Mouse (Mus musculus): ENCODE measurements around the gene 4930404N11Rik. TPM values are rescaled to one million over a fixed set of nuclear protein-coding genes. Genes with fewer than 3 reads are reported as not detected.

The 4930404N11Rik gene
- polyA plus RNA-seq, 1 experiment from 2014 or later: 3.0 TPM

DNA sequence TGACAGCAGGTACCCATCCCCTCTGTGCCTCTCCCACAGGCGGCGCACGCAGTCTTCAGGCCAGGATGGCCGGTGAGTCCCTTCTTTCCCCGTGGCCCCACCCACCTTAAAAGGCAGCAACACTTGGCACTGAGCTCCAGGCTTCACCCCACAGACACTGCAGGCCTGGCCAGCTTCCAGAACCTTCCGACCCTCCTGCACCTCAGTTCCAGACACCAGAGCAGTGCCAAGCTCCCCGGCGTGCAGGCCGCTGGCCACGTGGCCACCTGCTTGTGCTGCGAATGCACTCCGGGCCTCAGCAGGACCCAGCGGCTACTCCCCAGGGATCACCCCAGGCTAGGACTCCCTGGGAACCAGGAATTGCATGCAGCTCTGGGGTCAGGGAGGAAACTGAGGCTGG is 52.0 kb downstream of the 4930404N11Rik start:
- no peak for DNase-seq (ENCODE audit: low spot score)

Small RNA genes within 50 kb of the gene (microRNA-seq; reads per million reads assigned to microRNA genes)
- not detected for gene Mir6913 (ENCODE audit: borderline number of aligned reads)

Other genes starting within 250 kb of the 4930404N11Rik start
- 34.5 and 44.9 TPM in 2 replicates for gene Zbtb7a, start 230.6 kb downstream of the 4930404N11Rik start, polyA plus RNA-seq (2015; fragmentation: Nextera tagmentation; extraction: Ambion mirVana)
- gene Pias4, start 197.9 kb downstream of the 4930404N11Rik start, polyA plus RNA-seq (2015; fragmentation: Nextera tagmentation; extraction: Ambion mirVana): 37.3 and 39.0 TPM in 2 replicates
- gene Eef2, start 189.2 kb downstream of the 4930404N11Rik start, polyA plus RNA-seq (2015; fragmentation: Nextera tagmentation; extraction: Ambion mirVana): 612 and 638 TPM in 2 replicates
- 47.8 and 54.1 TPM in 2 replicates for gene Dapk3, start 182.8 kb downstream of the 4930404N11Rik start, polyA plus RNA-seq (2015; fragmentation: Nextera tagmentation; extraction: Ambion mirVana)
- not detected in 2 replicates for gene 4930442H23Rik, start 182.0 kb downstream of the 4930404N11Rik start, polyA plus RNA-seq (2015; fragmentation: Nextera tagmentation; extraction: Ambion mirVana)
- 0.08 TPM in 1 of 2 replicates, not detected in the other for gene Nmrk2, start 163.8 kb downstream of the 4930404N11Rik start, polyA plus RNA-seq (2015; fragmentation: Nextera tagmentation; extraction: Ambion mirVana)
- 0.62 and 0.70 TPM in 2 replicates for gene Atcay, start 135.0 kb downstream of the 4930404N11Rik start, polyA plus RNA-seq (2015; fragmentation: Nextera tagmentation; extraction: Ambion mirVana)
- 0.81 and 1.7 TPM in 2 replicates for gene Zfr2, start 132.7 kb downstream of the 4930404N11Rik start, polyA plus RNA-seq (2015; fragmentation: Nextera tagmentation; extraction: Ambion mirVana)
- 17.7 and 19.3 TPM in 2 replicates for gene Matk, start 112.9 kb downstream of the 4930404N11Rik start, polyA plus RNA-seq (2015; fragmentation: Nextera tagmentation; extraction: Ambion mirVana)
- gene Mrpl54, start 98.9 kb downstream of the 4930404N11Rik start, polyA plus RNA-seq (2015; fragmentation: Nextera tagmentation; extraction: Ambion mirVana): 216 and 225 TPM in 2 replicates
- gene Apba3, start 98.9 kb downstream of the 4930404N11Rik start, polyA plus RNA-seq (2015; fragmentation: Nextera tagmentation; extraction: Ambion mirVana): 34.8 and 38.7 TPM in 2 replicates
- gene Tjp3, start 74.2 kb downstream of the 4930404N11Rik start, polyA plus RNA-seq (2015; fragmentation: Nextera tagmentation; extraction: Ambion mirVana): 7.8 and 9.3 TPM in 2 replicates
- gene Pip5k1c, start 72.9 kb downstream of the 4930404N11Rik start, polyA plus RNA-seq (2015; fragmentation: Nextera tagmentation; extraction: Ambion mirVana): 36.9 and 38.6 TPM in 2 replicates
- gene Cactin, start 44.7 kb downstream of the 4930404N11Rik start, polyA plus RNA-seq (2015; fragmentation: Nextera tagmentation; extraction: Ambion mirVana): 41.3 and 45.8 TPM in 2 replicates
- 97.5 and 103 TPM in 2 replicates for gene Tbxa2r, start 37.1 kb downstream of the 4930404N11Rik start, polyA plus RNA-seq (2015; fragmentation: Nextera tagmentation; extraction: Ambion mirVana)
- gene Gipc3, start 22.6 kb downstream of the 4930404N11Rik start, polyA plus RNA-seq (2015; fragmentation: Nextera tagmentation; extraction: Ambion mirVana): 0.14 and 0.16 TPM in 2 replicates
- gene Hmg20b, start 15.3 kb downstream of the 4930404N11Rik start, polyA plus RNA-seq (2015; fragmentation: Nextera tagmentation; extraction: Ambion mirVana): 88.5 and 100 TPM in 2 replicates
- gene Mfsd12, start 8.3 kb downstream of the 4930404N11Rik start, polyA plus RNA-seq (2015; fragmentation: Nextera tagmentation; extraction: Ambion mirVana): 36.3 and 38.1 TPM in 2 replicates
- gene Fzr1, start 12.7 kb upstream of the 4930404N11Rik start, polyA plus RNA-seq (2015; fragmentation: Nextera tagmentation; extraction: Ambion mirVana): 87.1 and 96.9 TPM in 2 replicates
- 71.3 and 78.7 TPM in 2 replicates for gene Dohh, start 18.6 kb upstream of the 4930404N11Rik start, polyA plus RNA-seq (2015; fragmentation: Nextera tagmentation; extraction: Ambion mirVana)
- gene Gm48551, start 18.6 kb upstream of the 4930404N11Rik start, polyA plus RNA-seq (2015; fragmentation: Nextera tagmentation; extraction: Ambion mirVana): 2.3 TPM in 2 replicates
- gene Gm48552, start 23.2 kb upstream of the 4930404N11Rik start, polyA plus RNA-seq (2015; fragmentation: Nextera tagmentation; extraction: Ambion mirVana): 0.72 and 1.5 TPM in 2 replicates
- gene Smim24, start 27.2 kb upstream of the 4930404N11Rik start, polyA plus RNA-seq (2015; fragmentation: Nextera tagmentation; extraction: Ambion mirVana): 12.5 and 14.0 TPM in 2 replicates
- gene Nfic, start 89.8 kb upstream of the 4930404N11Rik start, polyA plus RNA-seq (2015; fragmentation: Nextera tagmentation; extraction: Ambion mirVana): 21.5 and 21.9 TPM in 2 replicates
- gene Celf5, start 116.9 kb upstream of the 4930404N11Rik start, polyA plus RNA-seq (2015; fragmentation: Nextera tagmentation; extraction: Ambion mirVana): 0.04 and 0.25 TPM in 2 replicates
- gene Ncln, start 130.6 kb upstream of the 4930404N11Rik start, polyA plus RNA-seq (2015; fragmentation: Nextera tagmentation; extraction: Ambion mirVana): 39.4 and 45.5 TPM in 2 replicates
- gene S1pr4, start 134.3 kb upstream of the 4930404N11Rik start, polyA plus RNA-seq (2015; fragmentation: Nextera tagmentation; extraction: Ambion mirVana): 22.2 and 25.6 TPM in 2 replicates
- 3.5 TPM in 2 replicates for gene Gna15, start 158.4 kb upstream of the 4930404N11Rik start, polyA plus RNA-seq (2015; fragmentation: Nextera tagmentation; extraction: Ambion mirVana)
- 28.5 and 30.0 TPM in 2 replicates for gene Gna11, start 179.4 kb upstream of the 4930404N11Rik start, polyA plus RNA-seq (2015; fragmentation: Nextera tagmentation; extraction: Ambion mirVana)
- 683 and 740 TPM in 2 replicates for gene Aes, start 193.7 kb upstream of the 4930404N11Rik start, polyA plus RNA-seq (2015; fragmentation: Nextera tagmentation; extraction: Ambion mirVana)
- gene Tle2, start 208.7 kb upstream of the 4930404N11Rik start, polyA plus RNA-seq (2015; fragmentation: Nextera tagmentation; extraction: Ambion mirVana): 2.4 and 2.9 TPM in 2 replicates
- 3.7 and 4.8 TPM in 2 replicates for gene Tle6, start 235.3 kb upstream of the 4930404N11Rik start, polyA plus RNA-seq (2015; fragmentation: Nextera tagmentation; extraction: Ambion mirVana)
- gene BC025920, start 240.5 kb upstream of the 4930404N11Rik start, polyA plus RNA-seq (2015; fragmentation: Nextera tagmentation; extraction: Ambion mirVana): 0.85 and 0.98 TPM in 2 replicates